Mouse (Mus musculus): ENCODE measurements around the gene Slc3a1.

- TF ChIP-seq CTCF (IDR thresholded peaks at IDR 0.05; ENCODE audit: insufficient read depth, low read length): no peak
- no peak for TF ChIP-seq POLR2A (IDR thresholded peaks at IDR 0.05; ENCODE audit: borderline replicate concordance, extremely low read depth, low read depth, low read length)
Measured at GRCm38 (mm10) chr17:84988514-84988913, 39.7 kb upstream of the Slc3a1 start.
